Mouse (Mus musculus): ENCODE data around the gene Creb3.

DNA sequence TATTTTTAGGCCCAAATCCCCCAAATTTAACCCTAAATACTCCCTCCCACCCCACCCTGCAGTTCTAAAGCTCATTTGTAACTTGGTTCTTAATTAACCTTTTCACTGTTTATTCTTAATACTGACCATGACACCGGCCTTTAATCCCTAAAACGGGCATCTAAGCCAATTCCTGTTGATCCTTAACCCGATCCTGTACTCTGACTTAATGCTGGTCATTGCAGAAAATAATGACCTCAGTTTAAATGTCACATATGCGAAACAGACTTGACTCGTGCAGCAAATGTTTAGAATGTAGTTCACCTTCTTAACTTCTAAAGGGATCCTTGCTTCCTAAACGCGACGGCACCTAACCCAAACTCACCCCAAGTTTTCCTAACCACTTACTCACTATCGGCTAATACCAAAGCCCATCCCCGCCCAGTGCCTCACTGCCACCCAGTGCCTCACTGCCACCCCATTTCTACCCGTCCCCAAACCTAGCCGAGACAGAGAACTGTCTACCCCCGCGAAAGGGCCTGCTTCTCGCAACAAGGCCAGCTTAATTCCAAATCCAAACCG, 616 bp upstream of the Creb3 start:
- TF ChIP-seq CTCF (IDR thresholded peaks at IDR 0.05; ENCODE audit: control insufficient read depth, insufficient read depth, insufficient read length), result no peak
- no peak for TF ChIP-seq MAX (IDR thresholded peaks at IDR 0.05)
- no peak for TF ChIP-seq USF1 (IDR thresholded peaks at IDR 0.05; ENCODE audit: low read depth)
- TF ChIP-seq CEBPB (IDR thresholded peaks at IDR 0.05; ENCODE audit: low read depth), result no peak
